23 mouse cellular contexts compared by ENCODE assay signal in genomic region chr2:32724149-32724548, GRCm38 (mm10). TPM values are rescaled to one million over a fixed set of nuclear protein-coding genes. Genes with fewer than 3 reads are reported as not detected.
"Had no signal": no experiment of that assay in that cellular context is flagged by ENCODE, and none has a peak within 500 bp of the region (broad histone marks: within the 10 kb centered on the region; RNA-seq: fewer than 3 reads in every experiment).

No protein-coding gene starts in this region.

- H3K27ac ChIP-seq: heart, adult 2 months; heart, embryonic 15.5 days; hindbrain, embryonic 13.5 days; hindbrain, embryonic 15.5 days; hindbrain, postnatal 0 days; intestine, embryonic 15.5 days; layer of hippocampus, adult 2 months; left cerebral cortex, adult 2 months; limb, embryonic 10.5 days; limb, embryonic 12.5 days had no signal

- ATAC-seq: hindbrain, postnatal 0 days; inflammation-experienced regulatory T-cells, adult 6 months; intestine, embryonic 15.5 days; intestine, postnatal 0 days had no signal

- H3K36me3 ChIP-seq: heart, embryonic 15.5 days; hindbrain, embryonic 13.5 days; hindbrain, embryonic 15.5 days; intestine, embryonic 15.5 days; limb, embryonic 10.5 days; limb, embryonic 12.5 days had no signal

- H3K27me3 ChIP-seq: heart, embryonic 13.5 days; heart, embryonic 15.5 days; hindbrain, embryonic 13.5 days; hindbrain, embryonic 15.5 days; intestine, embryonic 15.5 days; limb, embryonic 12.5 days had no signal

- H3K4me3 ChIP-seq: heart, adult 2 months; heart, embryonic 13.5 days; heart, embryonic 15.5 days; hindbrain, embryonic 13.5 days; hindbrain, embryonic 15.5 days; intestine, embryonic 15.5 days; layer of hippocampus, adult 2 months; left cerebral cortex, adult 2 months; limb, embryonic 10.5 days; limb, embryonic 12.5 days had no signal

- H3K9me3 ChIP-seq: heart, embryonic 13.5 days; heart, embryonic 15.5 days; hindbrain, embryonic 13.5 days; hindbrain, embryonic 15.5 days; intestine, embryonic 15.5 days; limb, embryonic 10.5 days; limb, embryonic 12.5 days had no signal

- DNase-seq: gastrocnemius, postnatal 14 days; gastrocnemius, postnatal 36 days; heart, adult 2 months; heart, postnatal 14 days; heart, postnatal 36 days; kidney, adult 18-20 months; kidney, adult 8-10 months; liver had no signal

RNA-seq across cellular contexts. Expression of gene 6330409D20Rik, which starts 16.7 kb away (rescaled TPM):
- polyA plus RNA-seq: gonadal fat pad, adult 2 months; heart, adult 2 months; kidney, embryonic 14.5 days; limb, embryonic 10.5 days; limb, embryonic 12.5 days; liver, embryonic 11.5 days had no signal
